Mouse (Mus musculus): ENCODE data around the gene Cux2.
A peak's percentile ranks its signal among the peaks of the same experiment; 100 is the strongest.

GRCm38 (mm10) chr5:121811485-121811931 lies 238.4 kb downstream of the Cux2 start:
- peak; percentile 50 for TF ChIP-seq POLR2AphosphoS2 (IDR thresholded peaks at IDR 0.05; ENCODE audit: insufficient read length, low read depth)
- TF ChIP-seq TCF12 (IDR thresholded peaks at IDR 0.05; ENCODE audit: insufficient read depth, poor library complexity, severe bottlenecking) = no peak

Measured in myocyte (in vitro differentiated cells).